Mouse (Mus musculus): ENCODE results near the gene Tbc1d17.

DNA sequence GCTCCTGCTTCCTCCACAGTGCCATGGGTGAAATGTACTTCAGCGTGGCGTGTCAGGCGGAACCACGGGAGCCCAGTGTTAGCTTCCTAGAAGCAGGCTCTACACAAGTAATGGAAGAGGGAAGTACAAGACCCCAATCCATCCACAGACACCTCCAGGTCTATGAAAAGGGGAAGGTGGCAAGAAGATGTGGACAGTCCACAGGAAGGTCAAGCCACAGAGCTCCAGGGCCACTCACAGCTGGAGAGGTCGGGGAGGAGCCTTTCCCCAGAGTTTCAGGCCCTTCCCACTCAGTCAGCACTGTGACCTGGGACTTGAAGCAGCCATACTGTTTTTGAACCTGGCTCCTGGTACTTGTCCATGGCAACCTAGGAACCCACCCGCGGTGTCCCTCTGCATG, 38.1 kb upstream of the Tbc1d17 start:
- TF ChIP-seq CTCF (IDR thresholded peaks at IDR 0.05; ENCODE audit: borderline replicate concordance, insufficient read depth, low read length) (no peak), POLR2A (IDR thresholded peaks at IDR 0.05; ENCODE audit: low read depth, low read length) (no peak)

All from embryonic fibroblast, embryonic 13.5 days (primary cell).